Mouse (Mus musculus) hindbrain, embryonic 10.5 days (tissue): ENCODE measurements around the gene Sema5b. TPM values are rescaled to one million over a fixed set of nuclear protein-coding genes. Genes with fewer than 3 reads are reported as not detected.

Experiments used
- DNase-seq: peaks from one replicate; pipeline ENCODE4 v3.0.0-alpha.2; 2017; ENCODE audit warnings: low spot score
- H3K27ac ChIP-seq: fragments of 300-500 bp; sonication (generic); 2 replicates; pipeline ENCODE4 v1.5.1; 2016; ENCODE audit warnings: mild to moderate bottlenecking, moderate library complexity
- H3K27me3 ChIP-seq: fragments of 300-500 bp; sonication (generic); 2 replicates; pipeline ENCODE4 v1.6.1; 2016; ENCODE audit warnings: mild to moderate bottlenecking; ENCODE audit not compliant: poor library complexity, insufficient read depth, severe bottlenecking
- H3K36me3 ChIP-seq: fragments of 300-500 bp; sonication (generic); 2 replicates; pipeline ENCODE4 v1.6.1; 2016; ENCODE audit warnings: mild to moderate bottlenecking, moderate library complexity
- H3K4me1 ChIP-seq: fragments of 300-500 bp; sonication (generic); replicated peaks from 2 replicates; pipeline ENCODE4 v1.6.1; 2016; ENCODE audit warnings: mild to moderate bottlenecking
- H3K4me3 ChIP-seq: fragments of 300-500 bp; sonication (generic); 2 replicates; pipeline ENCODE4 v1.5.1; 2016; ENCODE audit warnings: mild to moderate bottlenecking, moderate library complexity
- H3K9me3 ChIP-seq: fragments of 300-500 bp; sonication (generic); 2 replicates; pipeline ENCODE4 v1.6.1; 2016; ENCODE audit warnings: mild to moderate bottlenecking, moderate library complexity
- WGBS: fragments of 180-500 bp; shearing (Covaris S2); methylation state at CpG from one replicate; pipeline ENCODE4 v1.1.7; 2016; 5-methylcytosine and 5-hydroxymethylcytosine counted together
- polyA plus RNA-seq: library from polyadenylated mRNA; unstranded; fragments of >200 nt; fragmentation: Nextera tagmentation; extraction: Ambion mirVana; gene quantifications from 2 replicates; pipeline ENCODE4 v1.2.1, GENCODE M21; 2016

The Sema5b gene
- polyA plus RNA-seq, 1 experiment from 2014 or later: 57.8 TPM

DNA sequence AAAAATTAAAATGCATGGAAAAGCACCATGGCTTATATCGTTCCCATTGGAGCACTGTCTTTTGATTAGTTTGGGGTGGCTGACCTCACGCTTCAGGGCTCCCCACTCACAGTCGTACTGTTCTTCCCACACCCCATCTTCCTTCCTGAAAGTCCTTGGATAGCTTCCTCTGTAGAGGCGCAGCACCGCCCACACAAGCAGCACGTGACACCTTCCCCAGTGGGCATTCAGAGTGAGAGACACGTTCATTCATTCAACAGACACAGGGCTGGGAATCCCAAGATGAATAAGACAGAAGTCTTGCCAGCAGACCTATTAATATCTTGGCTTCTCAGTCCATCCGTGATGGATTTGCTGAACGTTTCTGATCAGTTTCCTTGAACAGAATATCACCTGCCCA, 61.6 kb downstream of the Sema5b start:
- Histone ChIP-seq H3K36me3 (peaks cover 42% of the 10 kb centered on the region), H3K27ac (0 out of 2 replicates have a peak overlapping the region, but pooled peaks have one; percentile 23), H3K4me1 (peaks cover 87% of the 10 kb centered on the region), H3K9me3 (no peaks in the 10 kb centered on the region), H3K4me3 (no peak overlapping the region), H3K27me3 (no peaks in the 10 kb centered on the region)
- WGBS: 71% methylated on average over 9 of the region's 9 CpGs
- DNase-seq: no peak

DNA sequence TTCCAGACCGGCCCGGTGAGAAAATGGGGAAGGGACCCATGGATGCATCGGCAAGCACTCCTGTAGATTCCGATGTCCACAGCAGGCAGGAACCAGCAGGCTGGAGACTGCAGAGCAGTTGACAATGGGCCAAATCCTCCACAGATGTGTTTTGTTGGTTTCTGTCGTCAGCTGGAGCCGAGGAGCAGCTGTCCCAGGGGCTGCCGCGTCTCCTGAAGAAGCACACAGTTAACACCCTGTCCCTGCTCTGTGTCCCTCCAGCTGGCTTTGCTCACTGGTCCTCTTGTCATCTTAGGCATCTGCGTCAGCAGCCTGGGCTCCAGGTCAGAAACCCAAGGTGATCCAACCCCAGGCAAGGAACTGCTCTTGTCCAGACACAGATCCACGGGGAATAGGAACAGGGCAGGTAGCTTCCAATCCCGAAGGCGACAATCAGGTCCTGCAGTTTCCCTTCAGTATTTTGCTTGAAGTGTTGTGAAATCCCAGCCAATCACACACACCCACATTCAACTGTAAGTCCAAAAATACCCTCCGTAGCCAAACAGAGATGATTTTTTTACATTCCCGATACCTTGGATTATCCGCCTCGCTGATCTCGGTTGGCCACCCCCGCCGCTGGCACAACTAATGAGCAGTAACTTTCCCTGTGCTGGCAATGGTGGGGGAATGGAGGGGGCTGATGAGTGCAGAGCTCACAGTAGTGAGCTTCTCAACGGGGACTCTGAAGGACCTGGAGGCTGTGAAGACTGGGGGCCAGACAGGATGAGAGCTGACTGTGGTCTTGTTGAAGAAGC, 63.0 kb downstream of the Sema5b start:
- H3K27me3 ChIP-seq: no peaks in the 10 kb centered on the region
- H3K27ac ChIP-seq: peak overlapping the region; percentile 50
- 74% methylated on average over 20 of the region's 20 CpGs for WGBS
- peaks cover 42% of the 10 kb centered on the region for H3K36me3 ChIP-seq
- H3K4me3 ChIP-seq: no peak overlapping the region
- no peaks in the 10 kb centered on the region for H3K9me3 ChIP-seq
- no peak for DNase-seq
- H3K4me1 ChIP-seq: peaks cover 86% of the 10 kb centered on the region

DNA sequence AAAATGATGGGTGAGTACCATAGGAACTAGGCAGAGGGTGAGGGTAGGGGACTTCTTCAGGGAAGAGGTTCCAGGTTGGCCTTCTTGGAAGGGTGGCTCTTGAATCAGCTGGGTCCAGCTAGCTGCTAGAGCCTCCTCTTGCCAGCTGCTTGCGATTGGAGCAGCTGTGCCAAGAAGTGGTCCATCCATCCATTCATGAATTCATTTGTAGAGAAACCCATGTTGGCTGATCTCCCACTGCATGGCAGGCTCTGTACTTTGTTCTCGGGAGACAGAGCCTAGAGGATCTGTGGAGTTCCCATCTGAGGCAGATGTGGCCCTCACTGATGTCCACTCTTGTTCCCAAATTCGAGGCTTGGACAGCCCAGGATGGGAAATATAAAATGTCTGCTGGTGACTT, 66.3 kb downstream of the Sema5b start:
- H3K27ac ChIP-seq: no peak overlapping the region
- no peak for DNase-seq
- WGBS: 84% methylated on average over 3 of the region's 3 CpGs
- H3K9me3 ChIP-seq: no peaks in the 10 kb centered on the region
- no peak overlapping the region for H3K4me3 ChIP-seq
- H3K4me1 ChIP-seq: peaks cover 82% of the 10 kb centered on the region
- peaks cover 15% of the 10 kb centered on the region; the same call in 1 of the 2 replicates for H3K36me3 ChIP-seq
- H3K27me3 ChIP-seq: no peaks in the 10 kb centered on the region

DNA sequence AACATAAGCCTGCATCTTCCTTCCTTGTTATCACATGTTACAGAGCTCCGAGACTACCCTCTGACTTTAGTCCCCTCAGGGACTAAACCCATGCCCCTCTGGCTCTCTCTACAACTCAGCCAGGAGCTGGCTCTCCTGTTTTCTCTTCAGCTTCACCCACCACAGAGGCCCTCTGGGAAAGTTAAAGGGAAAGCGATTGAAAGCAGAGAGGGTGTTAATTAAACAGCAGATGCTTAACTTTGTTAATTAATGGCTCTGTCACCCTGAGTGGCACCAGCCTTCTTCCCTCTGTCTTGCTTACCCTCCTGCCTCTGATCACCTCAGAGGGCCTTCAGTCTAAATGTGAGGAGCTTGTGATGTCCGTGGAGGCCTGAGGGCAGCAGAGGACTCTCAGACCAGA, 67.3 kb downstream of the Sema5b start:
- Histone ChIP-seq H3K36me3 (peaks cover 14% of the 10 kb centered on the region; the same call in 1 of the 2 replicates), H3K9me3 (no peaks in the 10 kb centered on the region), H3K27me3 (no peaks in the 10 kb centered on the region), H3K4me1 (peaks cover 82% of the 10 kb centered on the region), H3K27ac (peak overlapping the region; percentile 29), H3K4me3 (no peak overlapping the region)
- no peak for DNase-seq
- 63% methylated on average over 3 of the region's 3 CpGs for WGBS

DNA sequence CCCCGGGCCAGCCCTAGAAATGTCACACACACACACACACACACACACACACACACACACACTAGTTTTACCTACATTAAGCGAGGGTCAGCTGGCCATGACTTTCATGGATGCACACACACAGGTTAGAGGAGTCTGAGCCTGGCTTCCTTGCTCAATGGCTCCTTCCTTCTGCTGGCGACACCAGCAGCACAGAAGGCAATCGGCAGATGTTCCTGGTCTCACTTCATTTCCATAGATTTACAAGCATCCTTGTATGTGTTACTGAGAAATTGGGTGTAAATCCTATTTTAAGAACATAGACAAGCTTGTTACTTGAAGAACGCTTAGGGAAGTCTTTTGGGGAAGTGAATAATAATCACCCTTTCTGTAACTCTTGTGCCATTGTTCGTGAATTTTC, 68.6 kb downstream of the Sema5b start:
- no peaks in the 10 kb centered on the region for H3K27me3 ChIP-seq
- no peak overlapping the region for H3K4me3 ChIP-seq
- 0 out of 2 replicates have a peak overlapping the region, but pooled peaks have one; percentile 45 for H3K27ac ChIP-seq
- H3K4me1 ChIP-seq: peaks cover 82% of the 10 kb centered on the region
- no peaks in the 10 kb centered on the region for H3K9me3 ChIP-seq
- peaks cover 6% of the 10 kb centered on the region; the same call in 1 of the 2 replicates for H3K36me3 ChIP-seq
- DNase-seq: no peak
- WGBS: 78% methylated on average over 6 of the region's 6 CpGs

DNA sequence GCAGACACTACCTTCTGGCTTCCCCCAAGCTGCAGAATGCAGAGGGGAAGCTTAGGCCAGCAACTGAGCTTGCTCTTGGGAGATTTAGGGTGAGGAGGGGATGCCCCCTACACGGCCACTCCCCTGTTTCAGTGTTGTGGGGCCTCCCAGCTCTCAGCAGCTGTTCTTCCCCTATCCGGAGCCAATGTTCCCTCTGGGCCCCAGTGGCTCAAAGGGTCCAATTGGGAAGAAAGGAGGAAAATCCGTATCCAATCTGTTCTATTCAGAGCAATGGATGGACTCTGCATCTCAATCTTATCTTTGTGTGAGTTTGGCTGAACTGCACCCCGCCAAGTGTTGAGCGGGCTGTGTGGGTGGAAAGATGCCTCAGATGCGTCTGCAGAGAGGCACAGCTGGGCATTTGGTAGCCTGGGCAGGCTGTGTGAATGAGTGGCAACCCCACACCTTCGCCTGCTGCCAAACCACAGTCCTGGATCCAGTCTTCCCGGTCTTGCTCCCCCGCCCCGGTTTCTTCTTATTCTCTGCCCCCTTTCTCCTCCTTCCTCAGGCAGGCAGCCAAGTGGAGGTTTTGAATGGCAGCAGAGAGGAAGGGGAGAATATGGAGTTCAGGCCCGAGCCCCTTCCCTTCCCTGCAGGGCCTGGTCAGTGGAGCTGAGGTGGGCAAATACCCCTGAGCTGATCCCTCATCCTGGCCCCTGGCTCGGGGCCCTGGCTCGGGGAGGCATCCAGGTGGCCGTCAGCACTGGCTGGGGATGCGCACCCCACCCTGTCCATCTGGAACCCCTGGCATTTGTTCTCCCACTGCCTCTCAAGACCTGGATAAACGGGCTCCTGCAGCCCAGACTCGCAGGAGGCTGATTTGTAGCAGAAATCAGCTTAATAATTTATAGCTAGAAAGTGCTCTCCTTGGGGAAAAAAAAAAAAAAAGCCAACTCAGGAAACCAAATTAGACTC, 73.2 kb downstream of the Sema5b start:
- H3K36me3 ChIP-seq: peaks cover 27% of the 10 kb centered on the region
- no peaks in the 10 kb centered on the region for H3K9me3 ChIP-seq
- peaks cover 69% of the 10 kb centered on the region for H3K4me1 ChIP-seq
- peak overlapping the region; percentile 90 for H3K27ac ChIP-seq
- WGBS: 42% methylated on average over 17 of the region's 17 CpGs
- DNase-seq: peak; percentile 55
- peak overlapping the region; percentile 23 for H3K4me3 ChIP-seq
- H3K27me3 ChIP-seq: no peaks in the 10 kb centered on the region

DNA sequence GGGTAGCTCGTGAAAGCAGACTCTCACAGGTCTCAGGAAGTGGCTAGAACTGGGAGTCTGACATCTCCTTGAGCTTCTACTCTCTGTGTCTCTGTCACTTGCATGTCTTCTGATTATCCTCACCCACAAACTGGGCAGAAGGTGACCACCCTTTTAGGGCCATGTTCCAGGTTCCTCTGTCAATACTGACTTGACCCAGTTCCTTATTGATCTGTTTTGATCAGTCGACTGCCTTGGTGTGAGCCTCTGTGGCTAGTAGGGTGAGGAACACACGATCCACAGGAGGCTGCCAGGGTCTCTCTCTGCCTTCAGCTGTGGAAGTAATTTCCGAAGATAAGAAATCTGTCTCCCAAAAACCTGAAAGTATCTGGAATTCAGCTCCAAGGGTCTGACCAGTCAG, 76.8 kb downstream of the Sema5b start:
- Histone ChIP-seq H3K9me3 (no peaks in the 10 kb centered on the region), H3K27me3 (no peaks in the 10 kb centered on the region), H3K36me3 (peaks cover 42% of the 10 kb centered on the region), H3K4me3 (no peak overlapping the region), H3K27ac (no peak overlapping the region), H3K4me1 (peaks cover 46% of the 10 kb centered on the region)
- WGBS: 81% methylated on average over 4 of the region's 4 CpGs
- DNase-seq: no peak

DNA sequence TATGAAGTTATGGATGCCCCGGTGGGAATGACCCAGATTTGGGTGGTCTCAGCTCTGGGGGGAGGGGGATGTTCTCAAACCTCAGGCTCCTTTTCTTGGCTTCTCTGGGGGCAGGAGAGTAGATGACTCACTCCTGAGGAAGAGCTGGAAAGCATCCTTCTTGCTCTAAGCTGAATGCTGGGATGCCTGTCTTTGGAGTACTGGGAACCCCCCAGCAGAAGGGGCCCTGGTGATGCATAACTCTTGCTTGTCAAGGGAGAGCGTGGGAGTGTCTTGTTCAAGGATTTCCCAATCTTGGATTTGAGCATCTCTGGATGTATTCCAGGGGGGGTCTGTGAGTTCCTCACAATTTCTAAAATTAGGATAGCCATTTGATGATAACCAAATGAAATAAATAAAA, 82.1 kb downstream of the Sema5b start:
- no peaks in the 10 kb centered on the region for H3K27me3 ChIP-seq
- no peak for DNase-seq
- no peak overlapping the region for H3K4me3 ChIP-seq
- H3K4me1 ChIP-seq: peaks cover 36% of the 10 kb centered on the region
- H3K9me3 ChIP-seq: no peaks in the 10 kb centered on the region
- peaks cover 67% of the 10 kb centered on the region for H3K36me3 ChIP-seq
- WGBS: 94% methylated on average over 2 of the region's 2 CpGs
- no peak overlapping the region for H3K27ac ChIP-seq

DNA sequence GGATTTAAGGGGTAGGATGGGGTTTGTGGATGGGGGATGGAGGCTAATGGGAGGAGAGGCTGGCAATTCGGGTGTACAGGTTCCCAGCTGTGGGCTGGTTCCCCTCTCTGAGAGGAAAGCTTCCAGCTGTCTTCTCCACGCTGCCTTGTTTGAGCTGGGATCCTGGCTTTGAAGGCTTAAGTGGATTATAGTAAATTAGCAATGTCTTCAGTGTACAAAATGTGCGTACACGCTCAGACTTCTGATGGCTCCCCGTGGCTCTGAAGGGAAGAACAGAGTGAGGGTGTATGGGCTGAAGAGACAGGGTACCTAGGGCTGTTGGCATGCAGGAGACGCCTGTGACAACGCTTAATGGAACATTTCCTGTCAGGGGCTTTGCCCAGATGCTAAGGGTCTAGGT, 83.0 kb downstream of the Sema5b start:
- Histone ChIP-seq H3K36me3 (peaks cover 76% of the 10 kb centered on the region), H3K27ac (0 out of 2 replicates have a peak overlapping the region, but pooled peaks have one; percentile 9)

DNA sequence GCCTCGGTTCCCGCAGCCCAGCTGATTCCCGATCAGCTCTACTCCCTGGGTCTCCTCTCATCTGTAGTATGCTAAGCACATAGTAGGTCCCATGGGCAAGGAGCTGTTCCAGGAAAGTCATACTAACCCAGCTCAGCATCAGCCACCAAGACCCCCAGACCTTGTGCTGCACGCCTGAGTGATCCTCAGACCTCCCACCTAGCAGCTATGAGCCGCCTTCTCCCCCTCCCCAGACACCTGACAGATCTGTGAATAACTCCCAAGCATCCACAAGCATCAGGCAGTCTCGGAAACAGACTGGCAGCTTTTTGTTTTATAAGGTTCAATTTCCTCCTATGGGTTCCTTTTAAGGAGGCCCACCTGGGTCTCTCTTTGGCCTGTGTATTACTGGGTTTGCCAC, 83.9 kb downstream of the Sema5b start:
- no peak for DNase-seq
- H3K27ac ChIP-seq: no peak overlapping the region
- H3K9me3 ChIP-seq: no peaks in the 10 kb centered on the region
- H3K36me3 ChIP-seq: peaks cover 84% of the 10 kb centered on the region
- H3K4me1 ChIP-seq: peaks cover 31% of the 10 kb centered on the region
- WGBS: 61% methylated on average over 6 of the region's 6 CpGs
- H3K4me3 ChIP-seq: no peak overlapping the region
- H3K27me3 ChIP-seq: no peaks in the 10 kb centered on the region

More for the DNA sequence above, 83.0 kb downstream of the Sema5b start:
- Histone ChIP-seq H3K4me3 (no peak overlapping the region), H3K9me3 (no peaks in the 10 kb centered on the region), H3K27me3 (no peaks in the 10 kb centered on the region), H3K4me1 (peaks cover 33% of the 10 kb centered on the region)
- 73% methylated on average over 7 of the region's 7 CpGs for WGBS
- DNase-seq: no peak

DNA sequence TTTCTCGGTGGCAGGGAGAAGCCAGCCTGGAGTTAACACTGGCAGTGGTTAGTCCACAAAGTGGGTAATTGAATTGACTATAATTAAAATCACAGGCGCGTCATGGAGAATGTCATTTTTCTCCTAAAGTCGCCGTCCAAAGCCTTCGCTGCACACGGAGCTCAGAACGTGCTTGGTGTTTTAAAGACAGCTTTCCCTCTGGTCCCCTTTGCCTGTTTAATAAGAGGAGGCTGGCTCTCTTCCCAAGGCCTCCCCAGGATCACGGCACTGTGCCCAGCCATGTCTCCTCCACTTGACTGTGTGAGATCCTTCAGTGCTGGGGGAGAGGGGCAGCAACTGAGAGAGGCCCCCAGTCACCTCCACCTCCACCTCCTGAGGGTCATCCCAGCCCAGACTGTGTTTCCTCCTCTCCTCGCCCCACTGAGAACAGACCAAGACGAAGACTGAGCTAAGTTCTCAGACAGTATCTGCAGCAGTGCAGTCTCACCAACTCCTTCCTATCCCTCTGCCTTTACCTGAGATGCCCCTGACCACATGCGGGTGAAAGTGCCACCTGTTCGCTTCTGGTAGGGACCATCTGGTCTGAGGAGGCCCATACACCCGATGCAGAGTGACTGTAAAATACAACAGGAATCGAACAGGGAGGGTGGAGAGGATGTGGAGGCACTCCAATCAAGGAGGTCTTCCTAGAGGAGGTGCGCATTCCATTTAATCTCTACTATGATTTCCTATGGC, 84.5 kb downstream of the Sema5b start:
- peaks cover 89% of the 10 kb centered on the region for H3K36me3 ChIP-seq
- 80% methylated on average over 16 of the region's 16 CpGs for WGBS

DNA sequence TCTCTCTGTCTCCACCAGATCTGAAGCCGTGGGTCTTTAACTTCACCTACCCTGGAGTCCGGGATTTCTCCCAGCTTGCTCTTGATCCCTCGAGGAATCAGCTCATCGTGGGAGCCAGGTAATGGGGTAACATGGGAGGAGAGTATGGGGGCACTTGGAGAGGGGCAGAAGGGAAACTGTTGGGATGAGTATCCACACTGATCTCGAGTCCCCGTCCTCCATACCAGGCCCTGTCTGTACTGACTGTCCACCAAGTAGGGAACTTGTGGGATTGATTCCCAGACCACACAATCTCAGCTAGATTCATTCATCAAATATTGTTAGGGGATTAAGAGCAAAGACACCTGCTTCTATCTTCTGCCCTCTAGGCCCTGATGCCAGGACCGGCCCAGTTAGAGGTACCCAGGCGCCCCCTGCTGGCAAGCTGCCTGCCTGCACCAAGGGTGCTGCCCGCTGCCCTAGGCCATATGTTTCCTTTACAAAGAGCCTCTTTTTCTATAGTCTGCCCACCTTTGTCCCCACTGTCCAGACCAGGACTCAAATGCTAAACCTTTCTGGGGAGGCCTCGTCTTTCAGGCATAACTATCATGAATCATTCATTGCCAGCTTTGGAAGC, 87.2 kb downstream of the Sema5b start:
- 42% methylated on average over 10 of the region's 10 CpGs for WGBS

More for the DNA sequence above, 84.5 kb downstream of the Sema5b start:
- Histone ChIP-seq H3K27ac (0 out of 2 replicates have a peak overlapping the region, but pooled peaks have one; percentile 16), H3K4me1 (peaks cover 31% of the 10 kb centered on the region), H3K27me3 (no peaks in the 10 kb centered on the region), H3K4me3 (no peak overlapping the region), H3K9me3 (no peaks in the 10 kb centered on the region)
- DNase-seq: no peak

More for the DNA sequence above, 87.2 kb downstream of the Sema5b start:
- Histone ChIP-seq H3K27me3 (no peaks in the 10 kb centered on the region), H3K36me3 (peaks cover 93% of the 10 kb centered on the region), H3K4me1 (peaks cover 31% of the 10 kb centered on the region), H3K9me3 (no peaks in the 10 kb centered on the region), H3K27ac (0 out of 2 replicates have a peak overlapping the region, but pooled peaks have one; percentile 24), H3K4me3 (no peak overlapping the region)
- peak; percentile 85 for DNase-seq
